Mouse (Mus musculus): ENCODE results near the gene Eva1b.

The Eva1b gene

GRCm38 (mm10) chr4:126187096-126187495 is 39.6 kb downstream of the Eva1b start:
- Histone ChIP-seq H3K27me3 (ENCODE audit: control insufficient read depth, insufficient read depth, low read length, poor library complexity, severe bottlenecking) (no peaks in the 10 kb centered on the region), H3K36me3 (ENCODE audit: control insufficient read depth, insufficient read depth, low read length, poor library complexity, severe bottlenecking) (peaks cover 20% of the 10 kb centered on the region)
- DNase-seq (ENCODE audit: low read depth, low spot score): no peak

GRCm38 (mm10) chr4:126190636-126191035 is 43.1 kb downstream of the Eva1b start:
- DNase-seq (ENCODE audit: low read depth, low spot score): no peak
- no peaks in the 10 kb centered on the region for H3K27me3 ChIP-seq (ENCODE audit: control insufficient read depth, insufficient read depth, low read length, poor library complexity, severe bottlenecking)
- H3K36me3 ChIP-seq (ENCODE audit: control insufficient read depth, insufficient read depth, low read length, poor library complexity, severe bottlenecking): peaks cover 13% of the 10 kb centered on the region

- no peaks in the 10 kb centered on the region for H3K27me3 ChIP-seq (ENCODE audit: control insufficient read depth, insufficient read depth, low read length, poor library complexity, severe bottlenecking)
- no peak for DNase-seq (ENCODE audit: low read depth, low spot score)
- peaks cover 11% of the 10 kb centered on the region for H3K36me3 ChIP-seq (ENCODE audit: control insufficient read depth, insufficient read depth, low read length, poor library complexity, severe bottlenecking)
These were observed 46.7 kb downstream of the Eva1b start for GRCm38 (mm10) chr4:126194216-126194615.

GRCm38 (mm10) chr4:126194916-126195315 is 47.4 kb downstream of the Eva1b start:
- no peak for DNase-seq (ENCODE audit: low read depth, low spot score)
- peaks cover 9% of the 10 kb centered on the region for H3K36me3 ChIP-seq (ENCODE audit: control insufficient read depth, insufficient read depth, low read length, poor library complexity, severe bottlenecking)
- H3K27me3 ChIP-seq (ENCODE audit: control insufficient read depth, insufficient read depth, low read length, poor library complexity, severe bottlenecking): no peaks in the 10 kb centered on the region

GRCm38 (mm10) chr4:126197485-126197884 is 49.9 kb downstream of the Eva1b start:
- Histone ChIP-seq H3K27me3 (ENCODE audit: control insufficient read depth, insufficient read depth, low read length, poor library complexity, severe bottlenecking) (no peaks in the 10 kb centered on the region), H3K36me3 (ENCODE audit: control insufficient read depth, insufficient read depth, low read length, poor library complexity, severe bottlenecking) (peaks cover 3% of the 10 kb centered on the region; the same call in 1 of the 2 replicates)
- DNase-seq (ENCODE audit: low read depth, low spot score): peak; percentile 25
